Mouse (Mus musculus): Measurements from ENCODE around the gene Epb41l3. TPM values are rescaled to one million over a fixed set of nuclear protein-coding genes. Genes with fewer than 3 reads are reported as not detected.
"Not testable (repeated sequence)": the region's sequence is repeated elsewhere in the genome, so short reads cannot be mapped to it uniquely, and the experiment has no call there.

Gene Epb41l3
- polyA plus RNA-seq, 1 experiment from 2014 or later = 118 TPM

DNA sequence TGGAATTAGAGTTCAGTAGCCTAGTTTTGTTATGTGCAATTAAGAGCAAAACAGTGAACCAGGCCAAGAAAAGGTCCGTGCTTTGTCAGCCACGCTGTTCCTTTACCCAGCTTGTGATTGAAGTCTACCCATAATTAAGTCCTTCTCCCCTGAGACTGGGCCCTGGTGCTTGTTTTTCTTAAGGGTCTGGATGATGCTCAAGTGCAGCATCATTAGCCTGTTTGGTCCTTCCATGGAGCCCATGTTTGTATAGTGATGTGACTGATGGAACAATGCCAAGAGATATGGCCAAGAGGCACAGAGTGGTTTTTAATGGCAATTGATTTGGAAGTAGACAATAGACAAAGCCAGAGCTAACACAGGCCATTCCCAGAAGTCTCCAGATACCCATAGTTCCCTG, 36.7 kb downstream of the Epb41l3 start:
- no peaks in the 10 kb centered on the region for H3K27me3 ChIP-seq
- H3K4me3 ChIP-seq (replicated peaks) = no peak overlapping the region
- H3K4me1 ChIP-seq (replicated peaks) = no peaks in the 10 kb centered on the region
- no peaks in the 10 kb centered on the region for H3K36me3 ChIP-seq
- no peak overlapping the region for H3K9ac ChIP-seq (replicated peaks)
- H3K4me2 ChIP-seq = no peak overlapping the region
- no peaks in the 10 kb centered on the region for H3K9me3 ChIP-seq
- ATAC-seq (ENCODE audit: insufficient number of reproducible peaks, insufficient read depth, low FRiP score, low TSS enrichment, low read depth) = no peak
- H3K27ac ChIP-seq = no peak overlapping the region
- 68% methylated on average over 2 of the region's 2 CpGs for WGBS

- Histone ChIP-seq H3K27ac (no peak overlapping the region), H3K4me3 (replicated peaks) (no peak overlapping the region), H3K36me3 (no peaks in the 10 kb centered on the region), H3K4me2 (no peak overlapping the region), H3K9ac (replicated peaks) (no peak overlapping the region), H3K27me3 (peaks cover 9% of the 10 kb centered on the region), H3K4me1 (replicated peaks) (peaks cover 27% of the 10 kb centered on the region), H3K9me3 (no peaks in the 10 kb centered on the region)
- ATAC-seq (ENCODE audit: insufficient number of reproducible peaks, insufficient read depth, low FRiP score, low TSS enrichment, low read depth) = no peak
- WGBS = 86% methylated on average over 8 of the region's 8 CpGs
Observed at GRCm38 (mm10) chr17:69119183-69119582, 43.7 kb downstream of the Epb41l3 start.

- H3K4me3 ChIP-seq (replicated peaks) = peak overlapping the region; percentile 29
- 5% methylated on average over 19 of the region's 19 CpGs for WGBS
- peaks cover 27% of the 10 kb centered on the region for H3K4me1 ChIP-seq (replicated peaks)
- ATAC-seq (ENCODE audit: insufficient number of reproducible peaks, insufficient read depth, low FRiP score, low TSS enrichment, low read depth) = no peak
- no peaks in the 10 kb centered on the region for H3K36me3 ChIP-seq
- no peaks in the 10 kb centered on the region for H3K9me3 ChIP-seq
- H3K9ac ChIP-seq (replicated peaks) = no peak overlapping the region
- H3K4me2 ChIP-seq = peak overlapping the region; percentile 57
- peaks cover 9% of the 10 kb centered on the region for H3K27me3 ChIP-seq
- H3K27ac ChIP-seq = no peak overlapping the region
Observed at GRCm38 (mm10) chr17:69120533-69121358, 45.3 kb downstream of the Epb41l3 start.

DNA sequence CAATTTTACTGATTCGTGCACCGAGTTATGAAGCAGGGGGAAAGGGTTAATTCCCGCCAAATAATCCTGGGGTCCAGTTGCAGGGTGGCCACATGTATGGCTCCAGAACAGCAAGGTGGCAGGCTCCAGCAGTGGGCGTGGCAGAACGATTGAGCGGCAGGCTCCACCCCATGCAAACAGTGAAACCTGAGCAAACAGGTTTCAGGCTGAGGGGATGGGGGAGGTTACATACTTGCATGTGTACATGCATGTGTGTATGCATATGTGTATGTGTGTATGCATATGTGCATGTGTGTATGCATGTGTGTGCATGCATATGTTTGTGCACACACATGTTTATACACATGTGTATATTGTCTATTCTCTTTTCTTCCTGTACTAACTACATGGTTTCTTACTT, 46.9 kb downstream of the Epb41l3 start:
- H3K4me3 ChIP-seq (replicated peaks) = peak overlapping the region; percentile 24
- ATAC-seq (ENCODE audit: insufficient number of reproducible peaks, insufficient read depth, low FRiP score, low TSS enrichment, low read depth) = peak; percentile 72; the same call in 1 of the 2 replicates
- WGBS = 12% methylated on average over 6 of the region's 6 CpGs
- not testable (repeated sequence) for H3K9ac ChIP-seq (replicated peaks); H3K27ac ChIP-seq; H3K36me3 ChIP-seq; H3K9me3 ChIP-seq
- H3K27me3 ChIP-seq = peaks cover 12% of the 10 kb centered on the region
- peak overlapping the region; percentile 57 for H3K4me2 ChIP-seq
- H3K4me1 ChIP-seq (replicated peaks) = peaks cover 27% of the 10 kb centered on the region

DNA sequence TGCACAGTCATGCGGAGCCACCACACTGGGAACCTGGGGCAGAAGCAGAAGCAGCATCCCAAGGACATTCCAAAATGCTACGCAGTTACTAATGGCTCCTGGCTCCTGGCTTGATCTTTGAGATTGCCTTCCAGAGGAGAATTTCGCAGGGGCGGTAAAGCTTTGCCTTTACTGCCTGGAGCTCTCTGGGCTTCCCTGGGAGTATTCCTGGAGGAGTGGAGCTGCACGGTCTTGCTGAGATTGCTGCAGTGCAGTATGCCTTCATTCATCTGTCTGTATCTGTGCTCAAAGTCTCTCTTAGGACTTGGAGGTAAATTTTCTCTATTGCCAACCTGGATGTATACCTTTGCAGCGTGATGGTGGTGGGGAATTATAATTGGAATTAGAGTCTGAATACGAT, 52.0 kb downstream of the Epb41l3 start:
- H3K9me3 ChIP-seq = no peaks in the 10 kb centered on the region
- no peak overlapping the region for H3K27ac ChIP-seq
- ATAC-seq (ENCODE audit: insufficient number of reproducible peaks, insufficient read depth, low FRiP score, low TSS enrichment, low read depth) = no peak
- H3K4me3 ChIP-seq (replicated peaks) = no peak overlapping the region
- H3K36me3 ChIP-seq = no peaks in the 10 kb centered on the region
- 0 out of 2 replicates have a peak, but pooled peaks cover 4% of the 10 kb centered on the region for H3K27me3 ChIP-seq
- no peak overlapping the region for H3K9ac ChIP-seq (replicated peaks)
- no peak overlapping the region for H3K4me2 ChIP-seq
- peaks cover 10% of the 10 kb centered on the region for H3K4me1 ChIP-seq (replicated peaks)
- 63% methylated on average over 7 of the region's 7 CpGs for WGBS

DNA sequence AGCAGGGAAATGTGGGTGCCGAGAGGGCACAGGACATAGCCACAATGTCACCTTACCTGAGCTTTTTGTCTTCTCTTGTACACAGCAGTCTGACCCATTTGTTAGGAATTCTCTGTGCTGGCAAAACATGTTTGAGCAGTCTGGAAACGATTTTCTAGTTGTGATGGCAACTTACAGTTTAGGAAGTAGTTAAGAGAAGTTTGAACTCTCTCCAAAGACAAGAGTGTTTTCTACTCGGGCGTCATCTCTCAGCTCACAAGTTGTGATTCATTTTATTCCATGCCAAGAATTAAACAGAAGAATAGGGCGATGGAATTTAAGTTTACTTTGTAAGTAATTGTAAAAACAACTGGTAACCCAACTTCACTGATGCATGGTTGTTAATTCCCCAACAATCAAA, 52.5 kb downstream of the Epb41l3 start:
- Histone ChIP-seq H3K4me1 (replicated peaks) (peaks cover 5% of the 10 kb centered on the region), H3K27ac (no peak overlapping the region), H3K4me3 (replicated peaks) (no peak overlapping the region), H3K27me3 (0 out of 2 replicates have a peak, but pooled peaks cover 4% of the 10 kb centered on the region), H3K4me2 (no peak overlapping the region), H3K36me3 (no peaks in the 10 kb centered on the region), H3K9me3 (no peaks in the 10 kb centered on the region), H3K9ac (replicated peaks) (no peak overlapping the region)
- no peak for ATAC-seq (ENCODE audit: insufficient number of reproducible peaks, insufficient read depth, low FRiP score, low TSS enrichment, low read depth)
- WGBS = 64% methylated on average over 5 of the region's 5 CpGs

GRCm38 (mm10) chr17:69129434-69129833, 54.0 kb downstream of the Epb41l3 start:
- Histone ChIP-seq H3K27me3 (0 out of 2 replicates have a peak, but pooled peaks cover 4% of the 10 kb centered on the region), H3K4me3 (replicated peaks) (no peak overlapping the region), H3K9me3 (no peaks in the 10 kb centered on the region), H3K4me1 (replicated peaks) (peaks cover 5% of the 10 kb centered on the region), H3K4me2 (no peak overlapping the region), H3K27ac (no peak overlapping the region), H3K36me3 (no peaks in the 10 kb centered on the region), H3K9ac (replicated peaks) (no peak overlapping the region)
- 45% methylated on average over 6 of the region's 6 CpGs for WGBS
- ATAC-seq (ENCODE audit: insufficient number of reproducible peaks, insufficient read depth, low FRiP score, low TSS enrichment, low read depth) = no peak

DNA sequence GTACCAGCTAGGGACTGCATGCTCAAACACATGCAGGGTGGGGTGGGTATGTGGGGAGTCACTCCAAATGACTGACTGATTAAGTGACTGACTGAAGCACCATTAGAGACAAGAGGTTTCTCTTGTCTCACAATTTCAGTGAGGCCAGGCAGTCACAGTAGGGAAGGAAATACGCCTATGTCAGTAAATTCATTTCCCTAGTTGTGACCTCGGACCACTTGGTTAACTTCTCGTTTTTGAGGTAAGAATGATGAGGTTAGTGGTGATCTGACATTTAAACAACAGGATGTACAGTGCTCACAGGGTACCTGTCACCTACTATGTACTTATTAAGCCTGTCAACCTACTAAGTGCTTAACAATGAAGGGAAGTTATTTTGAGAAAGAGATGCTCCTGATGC, 67.5 kb downstream of the Epb41l3 start:
- WGBS = 70% methylated on average over 3 of the region's 3 CpGs
- H3K27me3 ChIP-seq = no peaks in the 10 kb centered on the region
- no peak overlapping the region for H3K4me2 ChIP-seq
- ATAC-seq (ENCODE audit: insufficient number of reproducible peaks, insufficient read depth, low FRiP score, low TSS enrichment, low read depth) = no peak
- no peak overlapping the region for H3K9ac ChIP-seq (replicated peaks)
- 0 out of 2 replicates have a peak, but pooled peaks cover 3% of the 10 kb centered on the region for H3K9me3 ChIP-seq
- no peaks in the 10 kb centered on the region for H3K36me3 ChIP-seq
- no peaks in the 10 kb centered on the region for H3K4me1 ChIP-seq (replicated peaks)
- no peak overlapping the region for H3K4me3 ChIP-seq (replicated peaks)
- H3K27ac ChIP-seq = no peak overlapping the region

- Histone ChIP-seq H3K4me1 (replicated peaks) (peaks cover 3% of the 10 kb centered on the region; the same call in 1 of the 2 replicates), H3K4me2 (no peak overlapping the region), H3K4me3 (replicated peaks) (no peak overlapping the region), H3K27ac (no peak overlapping the region), H3K9me3 (no peaks in the 10 kb centered on the region), H3K27me3 (peaks cover 3% of the 10 kb centered on the region; the same call in 1 of the 2 replicates), H3K9ac (replicated peaks) (no peak overlapping the region), H3K36me3 (no peaks in the 10 kb centered on the region)
- ATAC-seq (ENCODE audit: insufficient number of reproducible peaks, insufficient read depth, low FRiP score, low TSS enrichment, low read depth) = no peak
Observed at GRCm38 (mm10) chr17:69150826-69151225, 75.3 kb downstream of the Epb41l3 start.

DNA sequence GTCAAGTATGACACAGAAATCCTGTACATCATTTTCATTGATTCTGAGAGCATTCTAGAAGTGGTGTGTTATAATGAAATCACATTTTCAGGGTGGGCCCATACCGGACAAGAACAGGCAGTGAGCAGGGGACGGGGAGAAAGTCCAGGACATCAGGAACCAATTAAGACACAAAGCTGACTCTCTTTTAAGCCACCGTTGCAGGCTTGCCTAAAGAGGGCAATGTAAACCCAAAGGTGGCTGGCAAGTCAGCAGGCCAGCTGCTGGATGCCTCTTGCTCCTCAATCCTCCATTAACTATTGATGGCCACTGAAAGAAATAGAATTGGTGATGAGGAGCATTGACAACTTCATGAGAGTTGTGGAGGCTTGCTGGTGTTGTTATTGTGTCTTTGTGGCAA, 75.8 kb downstream of the Epb41l3 start:
- Histone ChIP-seq H3K4me3 (replicated peaks) (no peak overlapping the region), H3K27me3 (peaks cover 3% of the 10 kb centered on the region; the same call in 1 of the 2 replicates), H3K9ac (replicated peaks) (no peak overlapping the region), H3K4me1 (replicated peaks) (peaks cover 3% of the 10 kb centered on the region; the same call in 1 of the 2 replicates), H3K27ac (no peak overlapping the region), H3K9me3 (no peaks in the 10 kb centered on the region), H3K36me3 (no peaks in the 10 kb centered on the region), H3K4me2 (no peak overlapping the region)
- ATAC-seq (ENCODE audit: insufficient number of reproducible peaks, insufficient read depth, low FRiP score, low TSS enrichment, low read depth) = no peak
- WGBS = 4% methylated on average over 3 of the region's 3 CpGs

- Histone ChIP-seq H3K9ac (replicated peaks) (no peak overlapping the region), H3K4me1 (replicated peaks) (peaks cover 20% of the 10 kb centered on the region), H3K27ac (no peak overlapping the region), H3K4me3 (replicated peaks) (no peak overlapping the region), H3K4me2 (no peak overlapping the region), H3K27me3 (peaks cover 3% of the 10 kb centered on the region; the same call in 1 of the 2 replicates), H3K9me3 (no peaks in the 10 kb centered on the region), H3K36me3 (no peaks in the 10 kb centered on the region)
- 80% methylated on average over 8 of the region's 8 CpGs for WGBS
- ATAC-seq (ENCODE audit: insufficient number of reproducible peaks, insufficient read depth, low FRiP score, low TSS enrichment, low read depth) = no peak
Observed at GRCm38 (mm10) chr17:69155034-69155433, 79.6 kb downstream of the Epb41l3 start.

Data from limb, embryonic 12.5 days (tissue).